Mouse (Mus musculus): Measurements from ENCODE around the gene Alcam. TPM values are rescaled to one million over a fixed set of nuclear protein-coding genes. Genes with fewer than 3 reads are reported as not detected.

The Alcam gene
- total RNA-seq (2021) = 100 to 1,000 TPM; 107 to 113 TPM

- peak; percentile 36 to 46 for DNase-seq (ENCODE audit: extremely low spot score in 1 of 2, low spot score in 1 of 2)
These were observed at the start of gene Alcam for GRCm38 (mm10) chr16:52453971-52454514. Gene Alcam, minus strand, starts transcription at chr16:52454074.

GRCm38 (mm10) chr16:52498757-52499335 lies 45.0 kb upstream of the Alcam start:
- DNase-seq (ENCODE audit: extremely low spot score in 1 of 2, low spot score in 1 of 2) = no peak

- DNase-seq (ENCODE audit: extremely low spot score in 1 of 2, low spot score in 1 of 2) = no peak
These were observed 36.7 kb upstream of the Alcam start for GRCm38 (mm10) chr16:52490542-52490941.

DNA sequence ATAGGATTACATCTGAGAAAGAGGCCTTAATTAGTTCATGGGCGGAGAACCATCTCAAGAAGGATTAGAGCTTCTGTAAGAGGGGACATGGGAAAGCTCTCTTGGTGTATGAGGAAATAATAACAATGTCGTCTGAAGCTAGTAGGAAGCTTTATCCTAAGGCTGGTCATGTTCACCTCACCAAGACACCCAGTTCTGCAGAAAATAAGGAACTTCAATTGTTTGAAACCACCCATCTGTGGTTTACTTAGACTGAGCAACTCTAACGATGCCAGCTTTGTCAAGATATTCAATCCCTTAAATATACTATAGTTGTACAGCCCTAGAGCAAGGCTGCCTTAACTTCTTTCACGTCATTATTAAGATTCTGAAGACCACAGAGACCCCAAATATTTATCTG lies 20.4 kb upstream of the Alcam start:
- no peak for DNase-seq (ENCODE audit: extremely low spot score in 1 of 2, low spot score in 1 of 2)

GRCm38 (mm10) chr16:52473089-52473488 lies 19.2 kb upstream of the Alcam start:
- no peak for DNase-seq (ENCODE audit: extremely low spot score in 1 of 2, low spot score in 1 of 2)

GRCm38 (mm10) chr16:52472635-52473034 lies 18.8 kb upstream of the Alcam start:
- no peak for DNase-seq (ENCODE audit: extremely low spot score in 1 of 2, low spot score in 1 of 2)

DNA sequence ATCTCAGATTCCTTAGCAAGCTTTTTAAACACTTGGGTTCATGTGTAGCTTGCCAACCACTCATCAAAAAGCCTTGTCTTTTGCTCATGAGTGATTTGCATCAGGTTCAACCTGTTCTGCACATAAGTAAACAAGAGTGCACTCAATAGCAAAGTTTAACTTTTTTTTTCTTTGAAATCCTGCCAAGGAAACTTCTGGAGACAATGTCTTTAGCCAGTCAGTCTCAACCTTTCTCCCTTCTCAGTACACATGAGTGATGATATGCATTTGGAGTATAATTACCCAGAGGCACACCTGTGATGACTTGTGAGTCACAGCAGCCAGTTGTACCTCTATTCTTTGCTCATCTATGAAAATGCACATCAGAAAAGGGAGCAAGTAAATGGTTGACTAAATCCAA lies 18.2 kb upstream of the Alcam start:
- DNase-seq (ENCODE audit: extremely low spot score in 1 of 2, low spot score in 1 of 2) = no peak

- DNase-seq (ENCODE audit: extremely low spot score in 1 of 2, low spot score in 1 of 2) = no peak
These were observed 17.0 kb upstream of the Alcam start for GRCm38 (mm10) chr16:52470881-52471280.

DNA sequence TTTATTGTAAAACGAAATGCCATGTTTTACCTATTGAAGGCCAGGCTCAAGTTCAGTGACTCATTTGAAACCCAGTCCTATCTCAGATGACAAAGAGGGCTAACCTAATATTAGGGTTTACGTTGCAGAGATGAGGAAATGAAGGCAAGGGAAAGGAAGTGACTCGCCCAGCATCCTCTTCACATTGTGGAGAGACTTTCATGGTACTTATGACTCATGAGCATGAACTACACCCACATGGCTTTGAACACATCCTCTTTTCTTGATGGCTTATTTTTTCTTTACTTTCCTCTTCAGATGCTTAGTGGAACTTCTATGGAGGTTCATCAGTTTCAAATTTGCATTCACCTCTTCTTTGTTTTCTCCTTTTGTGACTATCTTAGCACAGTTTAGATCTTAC lies 16.4 kb upstream of the Alcam start:
- DNase-seq (ENCODE audit: extremely low spot score in 1 of 2, low spot score in 1 of 2) = no peak

DNA sequence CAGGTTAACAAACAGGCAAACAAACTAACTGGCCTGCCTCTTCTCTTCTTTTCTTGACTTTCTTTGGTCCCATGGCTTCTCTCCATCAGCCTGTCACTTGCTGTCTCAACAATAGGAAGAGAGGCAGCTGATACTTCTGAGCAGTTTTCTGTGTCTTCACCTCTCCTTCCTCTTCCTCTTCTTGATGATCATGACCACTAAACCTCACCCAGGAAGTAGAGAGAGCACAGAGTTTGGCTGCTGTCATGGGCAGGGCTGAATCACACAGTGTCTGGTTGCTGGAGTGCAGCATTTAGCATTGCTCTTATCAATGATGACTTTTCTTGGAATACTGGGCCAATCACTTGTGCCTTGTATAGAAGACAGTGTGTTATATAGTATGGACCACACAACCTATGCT lies 14.6 kb upstream of the Alcam start:
- no peak for DNase-seq (ENCODE audit: extremely low spot score in 1 of 2, low spot score in 1 of 2)

DNA sequence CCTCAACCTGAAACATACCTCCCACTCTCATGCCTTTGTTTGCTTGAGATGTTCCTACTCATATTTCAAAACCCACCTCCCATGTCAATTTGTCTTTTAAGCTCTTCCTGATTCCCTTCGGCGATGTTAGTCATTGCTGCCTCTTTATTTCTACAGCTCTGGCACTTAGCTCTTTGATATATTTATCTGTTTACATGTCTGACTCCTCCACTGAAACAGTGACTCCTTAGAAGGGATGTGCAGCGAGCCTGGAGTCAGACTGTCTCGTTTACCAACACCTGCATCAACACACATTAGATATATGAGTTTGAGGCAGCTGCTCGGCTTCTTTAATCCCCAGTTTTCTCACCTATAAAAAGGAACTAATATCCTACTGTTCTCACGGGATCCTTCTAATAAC lies 12.9 kb upstream of the Alcam start:
- no peak for DNase-seq (ENCODE audit: extremely low spot score in 1 of 2, low spot score in 1 of 2)

GRCm38 (mm10) chr16:52464597-52464996 lies 10.7 kb upstream of the Alcam start:
- DNase-seq (ENCODE audit: extremely low spot score in 1 of 2, low spot score in 1 of 2) = no peak

DNA sequence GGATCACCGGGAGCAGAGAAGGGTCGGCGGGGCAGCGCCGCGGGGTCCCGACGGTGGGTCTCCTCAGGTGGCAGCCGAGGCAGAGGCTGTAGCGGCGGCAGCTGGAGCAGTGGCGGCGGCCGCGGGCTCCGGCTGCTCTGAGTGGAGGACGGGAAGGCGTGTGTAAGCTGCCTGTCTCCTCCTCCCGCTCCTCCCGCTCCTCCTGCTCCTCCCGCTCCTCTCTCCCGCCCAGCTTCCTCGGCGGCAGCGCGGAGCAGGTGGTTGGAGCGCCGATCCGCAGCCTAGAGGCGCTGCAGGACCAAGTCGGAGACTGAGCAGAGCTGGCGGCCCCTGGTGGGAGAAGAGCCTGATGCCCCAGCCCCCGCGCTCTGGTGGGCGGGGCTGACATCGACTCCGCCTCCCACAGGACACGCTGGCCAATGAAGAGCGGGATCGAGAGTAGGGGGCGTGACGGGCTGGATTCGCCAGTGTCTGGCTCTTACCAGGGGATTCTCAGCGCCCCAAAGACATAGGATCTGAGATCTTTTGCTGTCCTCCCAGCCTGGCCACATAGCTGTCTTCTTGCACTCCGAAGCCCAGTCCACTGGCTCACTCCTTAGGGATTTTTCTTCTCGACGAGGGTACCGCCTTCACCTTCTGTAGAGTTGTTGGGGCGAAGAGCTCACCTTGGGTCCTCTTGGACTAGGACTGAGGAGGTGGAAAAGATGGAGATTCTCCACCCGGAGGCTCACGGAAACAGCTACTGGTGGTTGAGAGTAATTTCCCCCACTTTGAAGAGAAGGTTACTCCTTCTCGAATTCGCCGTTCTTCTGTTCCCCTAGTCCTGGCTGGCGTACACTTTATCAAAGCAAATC lies 785 bp downstream of the Alcam start:
- peak; percentile 86 to 89 for DNase-seq (ENCODE audit: extremely low spot score in 1 of 2, low spot score in 1 of 2)

- DNase-seq (ENCODE audit: extremely low spot score in 1 of 2, low spot score in 1 of 2) = peak in 1 of 2 experiments; percentile 10
These were observed 1.4 kb downstream of the Alcam start for GRCm38 (mm10) chr16:52452477-52452831.

- DNase-seq (ENCODE audit: extremely low spot score in 1 of 2, low spot score in 1 of 2) = peak; percentile 14 to 18
These were observed 1.9 kb downstream of the Alcam start for GRCm38 (mm10) chr16:52451786-52452476.

DNA sequence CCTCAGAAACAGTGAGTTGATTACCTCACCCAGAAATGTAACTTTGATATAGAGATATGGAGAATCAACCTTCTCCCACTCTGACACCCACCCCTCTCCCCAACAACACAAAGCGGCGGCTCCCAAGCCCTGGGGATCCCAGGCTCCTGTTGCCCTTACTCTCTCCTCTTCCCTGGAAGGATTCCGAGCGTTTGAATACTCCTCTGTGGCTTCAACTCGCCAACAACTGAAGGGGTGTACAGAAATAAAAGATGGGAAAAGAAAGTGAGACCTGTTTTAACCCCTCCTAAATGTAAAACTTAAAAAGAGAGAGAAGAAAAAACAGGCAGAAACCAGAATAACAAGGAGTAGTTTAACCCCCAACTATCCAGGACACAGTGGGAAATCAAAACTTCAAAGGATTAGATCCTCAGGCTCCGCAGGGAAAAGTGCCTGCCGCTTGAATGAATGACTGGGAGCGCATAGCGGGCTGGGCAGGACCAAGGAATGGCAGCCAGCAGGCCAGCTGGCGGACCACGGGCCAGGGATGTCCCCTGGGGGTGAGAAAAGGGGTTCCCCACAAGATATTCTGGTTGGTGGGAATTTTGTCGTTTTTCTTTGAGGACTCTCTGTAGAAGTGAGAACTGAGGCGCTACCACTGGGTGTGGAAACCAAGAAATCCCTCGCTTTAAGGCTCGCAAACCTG lies 2.6 kb downstream of the Alcam start:
- DNase-seq (ENCODE audit: extremely low spot score in 1 of 2, low spot score in 1 of 2) = peak; percentile 25 to 39

DNA sequence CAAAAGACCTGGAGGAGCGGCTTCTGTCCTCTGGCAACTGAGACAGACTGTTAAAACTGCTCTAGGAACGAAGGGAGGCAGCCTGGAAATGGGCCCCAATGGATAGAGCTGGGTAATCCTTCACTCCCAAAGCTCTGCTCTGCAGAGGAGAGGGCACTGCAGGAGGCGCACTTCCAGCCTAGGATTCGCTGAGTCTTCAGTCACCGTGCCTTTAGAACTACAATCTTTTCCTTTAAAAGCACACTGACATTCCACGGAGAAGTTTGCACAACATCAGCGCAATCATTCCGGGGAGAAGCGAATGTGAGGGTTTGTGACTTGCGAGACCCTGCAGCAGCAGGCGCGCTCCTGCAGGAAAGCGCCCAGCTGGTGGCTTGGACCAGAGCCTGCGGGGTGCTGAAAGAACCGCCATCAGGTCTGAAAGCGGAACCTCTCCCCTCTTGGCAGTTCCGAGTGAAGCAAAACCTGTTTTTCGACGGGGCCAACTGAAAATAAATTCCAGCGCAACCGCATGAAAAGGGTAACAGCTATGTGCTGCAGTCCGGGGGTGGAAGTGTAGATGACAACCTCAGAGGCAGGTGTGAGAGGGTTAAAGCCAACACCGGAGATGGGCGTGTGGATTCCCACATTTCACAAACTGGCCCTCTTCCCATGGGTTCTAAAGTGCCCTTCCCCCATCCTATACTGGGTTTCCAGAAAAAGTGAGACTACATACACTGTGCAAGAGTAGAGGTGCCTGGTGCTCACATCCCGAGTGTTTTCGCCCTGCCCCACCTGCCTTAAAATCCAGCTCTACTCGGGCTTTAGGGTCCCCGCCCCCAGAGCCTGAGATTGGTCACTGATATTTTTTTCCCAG lies 3.4 kb downstream of the Alcam start:
- DNase-seq (ENCODE audit: extremely low spot score in 1 of 2, low spot score in 1 of 2) = peak; percentile 48 to 49

GRCm38 (mm10) chr16:52449889-52450244 lies 4.0 kb downstream of the Alcam start:
- no peak for DNase-seq (ENCODE audit: extremely low spot score in 1 of 2, low spot score in 1 of 2)

- no peak for DNase-seq (ENCODE audit: extremely low spot score in 1 of 2, low spot score in 1 of 2)
These were observed 7.9 kb downstream of the Alcam start for GRCm38 (mm10) chr16:52445984-52446383.

All from layer of hippocampus, postnatal 25 days (tissue).